ENCODE assay signal across 24 mouse cellular contexts in genomic region chr8:57360493-57360892, GRCm38 (mm10). TPM values are rescaled to one million over a fixed set of nuclear protein-coding genes. Genes with fewer than 3 reads are reported as not detected.
A peak's percentile ranks its signal among the peaks of the same experiment; 100 is the strongest.
DNase-seq lines count a peak whose midpoint lies in the region; ATAC-seq and TF ChIP-seq lines count a peak whose summit lies in the region.
"Had no signal": no experiment of that assay in that cellular context is flagged by ENCODE, and none has a peak within 500 bp of the region (broad histone marks: within the 10 kb centered on the region; RNA-seq: fewer than 3 reads in every experiment).

No protein-coding gene starts in this region.

- no peaks in the 10 kb centered on the region for H3K4me1 ChIP-seq in liver, adult 2 months (ENCODE audit: control insufficient read depth, insufficient read depth, low read length)
- H3K4me1 ChIP-seq in liver, embryonic 12.5 days = no peaks in the 10 kb centered on the region
- H3K4me1 ChIP-seq in heart, embryonic 13.5 days = peaks cover 46% of the 10 kb centered on the region
- H3K4me1 ChIP-seq in midbrain, embryonic 11.5 days (ENCODE audit: control insufficient read depth, insufficient read depth, low read length) = no peaks in the 10 kb centered on the region
- H3K4me1 ChIP-seq: forebrain, embryonic 12.5 days; midbrain, embryonic 15.5 days; neural tube, embryonic 13.5 days had no signal

- intact Hi-C loops in heart, postnatal 10 days (cut with DNase I) = no loop called here
- intact Hi-C loops in heart, postnatal 25 days (cut with DNase I) = no loop called here

- TF ChIP-seq POLR2A in liver, adult 2 months (IDR thresholded peaks at IDR 0.05; ENCODE audit: extremely low read depth, insufficient read depth, low read length) = no peak

- ATAC-seq in liver, embryonic 12.5 days = no peak
- no peak for ATAC-seq in heart, embryonic 13.5 days (ENCODE audit: extremely low read depth, insufficient number of reproducible peaks, low FRiP score, low TSS enrichment)
- no peak for ATAC-seq in midbrain, embryonic 11.5 days (ENCODE audit: low FRiP score)
- ATAC-seq: midbrain, embryonic 15.5 days had no signal

- no peaks in the 10 kb centered on the region for H3K79me2 ChIP-seq in liver, adult 2 months (ENCODE audit: control insufficient read depth, insufficient read depth, low read length)

- H3K36me3 ChIP-seq in liver, adult 2 months (ENCODE audit: control insufficient read depth, insufficient read depth, low read length) = no peaks in the 10 kb centered on the region
- no peaks in the 10 kb centered on the region for H3K36me3 ChIP-seq in liver, embryonic 12.5 days
- H3K36me3 ChIP-seq in heart, embryonic 13.5 days = no peaks in the 10 kb centered on the region
- no peaks in the 10 kb centered on the region for H3K36me3 ChIP-seq in midbrain, embryonic 11.5 days (ENCODE audit: control insufficient read depth, insufficient read depth, low read length)
- H3K36me3 ChIP-seq: forebrain, embryonic 12.5 days; midbrain, embryonic 15.5 days; neural tube, embryonic 13.5 days; stomach, embryonic 15.5 days had no signal

- H3K9me3 ChIP-seq in liver, embryonic 12.5 days (replicated peaks) = no peaks in the 10 kb centered on the region
- H3K9me3 ChIP-seq in heart, embryonic 13.5 days = no peaks in the 10 kb centered on the region
- no peaks in the 10 kb centered on the region; the same call in 1 of the 2 replicates for H3K9me3 ChIP-seq in midbrain, embryonic 11.5 days (ENCODE audit: control insufficient read depth, low read length)
- H3K9me3 ChIP-seq: forebrain, embryonic 12.5 days; midbrain, embryonic 15.5 days; neural tube, embryonic 13.5 days; stomach, embryonic 15.5 days had no signal

- peak; percentile 93 for DNase-seq in heart, adult 11 months
- DNase-seq in heart, postnatal 10 days = no peak
- DNase-seq in liver, adult 2 months (ENCODE audit: extremely low read depth, low read depth, low spot score) = peak; percentile 0
- DNase-seq in heart, postnatal 25 days (ENCODE audit: low spot score) = peak; percentile 34
- DNase-seq in midbrain, embryonic 11.5 days (ENCODE audit: low spot score, missing footprints) = no peak
- DNase-seq: cerebellum, adult 11 months; cerebellum, adult 9-11 months; layer of hippocampus, adult 9-11 months; retina, postnatal 1 day; thymus, postnatal 25 days had no signal

- 45% methylated on average over 2 of the region's 2 CpGs for WGBS in liver, adult 2 months
- WGBS in liver, embryonic 12.5 days (ENCODE audit: insufficient replicate concordance) = 25% methylated on average over 2 of the region's 2 CpGs
- WGBS in heart, embryonic 13.5 days = 19% methylated on average over 2 of the region's 2 CpGs
- WGBS in midbrain, embryonic 11.5 days = 63% methylated on average over 2 of the region's 2 CpGs

- H3K9ac ChIP-seq in liver, adult 2 months (ENCODE audit: low read depth, low read length) = no peak overlapping the region
- no peak overlapping the region for H3K9ac ChIP-seq in liver, embryonic 12.5 days
- H3K9ac ChIP-seq in heart, embryonic 13.5 days = no peak overlapping the region
- H3K9ac ChIP-seq in midbrain, embryonic 11.5 days (ENCODE audit: low read length) = no peak overlapping the region
- H3K9ac ChIP-seq: forebrain, embryonic 12.5 days; midbrain, embryonic 15.5 days; neural tube, embryonic 13.5 days; stomach, embryonic 15.5 days had no signal

- no peaks in the 10 kb centered on the region for H3K27me3 ChIP-seq in liver, adult 2 months (ENCODE audit: control insufficient read depth, insufficient read depth, low read length)
- H3K27me3 ChIP-seq in liver, embryonic 12.5 days (replicated peaks) = peaks cover 3% of the 10 kb centered on the region; the same call in 1 of the 2 replicates
- no peaks in the 10 kb centered on the region for H3K27me3 ChIP-seq in heart, embryonic 13.5 days (replicated peaks)
- no peaks in the 10 kb centered on the region; the same call in 1 of the 2 replicates for H3K27me3 ChIP-seq in midbrain, embryonic 11.5 days (ENCODE audit: control insufficient read depth, insufficient read depth, low read length)

- H3K4me2 ChIP-seq in liver, embryonic 12.5 days = no peak overlapping the region
- H3K4me2 ChIP-seq in heart, embryonic 13.5 days = peak overlapping the region; percentile 8; the same call in 1 of the 2 replicates
- no peak overlapping the region for H3K4me2 ChIP-seq in midbrain, embryonic 11.5 days
- H3K4me2 ChIP-seq: forebrain, embryonic 12.5 days; midbrain, embryonic 15.5 days; neural tube, embryonic 13.5 days; stomach, embryonic 15.5 days had no signal

- no peak overlapping the region for H3K27ac ChIP-seq in liver, adult 2 months (replicated peaks; ENCODE audit: insufficient read depth, low read depth, low read length)
- no peak overlapping the region for H3K27ac ChIP-seq in liver, embryonic 12.5 days
- H3K27ac ChIP-seq in heart, embryonic 13.5 days (replicated peaks) = peak overlapping the region; percentile 79
- no peak overlapping the region for H3K27ac ChIP-seq in midbrain, embryonic 11.5 days (ENCODE audit: low read depth, low read length)
- H3K27ac ChIP-seq: forebrain, embryonic 12.5 days; hindbrain, postnatal 0 days; midbrain, embryonic 15.5 days; neural tube, embryonic 13.5 days; stomach, embryonic 15.5 days had no signal

- TF ChIP-seq CTCF in liver, adult 2 months (IDR thresholded peaks at IDR 0.05; ENCODE audit: low read depth, low read length) = no peak

- H3K4me3 ChIP-seq in liver, adult 2 months (ENCODE audit: insufficient read depth, low read depth, low read length) = no peak overlapping the region
- H3K4me3 ChIP-seq in liver, embryonic 12.5 days = no peak overlapping the region
- no peak overlapping the region for H3K4me3 ChIP-seq in heart, embryonic 13.5 days
- H3K4me3 ChIP-seq in midbrain, embryonic 11.5 days (ENCODE audit: low read depth, low read length) = no peak overlapping the region
- H3K4me3 ChIP-seq: erythroblast, embryonic 14.5 days; forebrain, embryonic 12.5 days; midbrain, embryonic 15.5 days; neural tube, embryonic 13.5 days; stomach, embryonic 15.5 days had no signal

RNA-seq across cellular contexts. Expression of gene Hand2, which starts 39.7 kb away (rescaled TPM):
- 10 to 100 TPM; 52.5 to 58.9 TPM for total RNA-seq in heart, postnatal 10 days (2021)
- total RNA-seq in liver, adult 2 months (2014; rRNA removed) = 1.9 and 2.0 TPM in 2 replicates
- 3.9 and 4.1 TPM in 2 replicates for polyA plus RNA-seq in liver, adult 2 months (2012; rRNA removed)
- polyA plus RNA-seq in liver, embryonic 12.5 days (2016; fragmentation: Nextera tagmentation; extraction: Ambion mirVana) = 2.5 and 2.6 TPM in 2 replicates
- polyA plus RNA-seq in heart, embryonic 13.5 days (2015; fragmentation: Nextera tagmentation; extraction: Ambion mirVana) = 11.6 and 12.0 TPM in 2 replicates
- total RNA-seq in heart, postnatal 25 days (2021) = 10 to 100 TPM; 49.0 to 56.6 TPM
- polyA plus RNA-seq in midbrain, embryonic 11.5 days (2014; fragmentation: Nextera tagmentation; extraction: Ambion mirVana) = not detected in 2 replicates
- total RNA-seq: gastrocnemius, adult 18-20 months; hindbrain, postnatal 0 days; left cerebral cortex, adult 18-20 months; left cerebral cortex, postnatal 25 days; megakaryocyte-erythroid progenitor cell, adult 5-6 weeks had no signal
- polyA plus RNA-seq: cortical plate, adult 2 months; erythroblast, embryonic 14.5 days; forebrain, embryonic 12.5 days; hindbrain, embryonic 11.5 days; hindbrain, postnatal 0 days; midbrain, embryonic 15.5 days had no signal

Comparison
In these comparisons a context has a peak if more than half of its experiments do, and no peak if none do; other contexts are left out.
1. DNase-seq: peak in heart, adult 11 months (single experiment), liver, adult 2 months (single experiment) and heart, postnatal 25 days (single experiment); none in heart, postnatal 10 days (0 of 2) and midbrain, embryonic 11.5 days (single experiment).